Mouse (Mus musculus): ENCODE measurements at regions not wholly inside any gene's neighbourhood (a gene's known extent, or its start where the extent isn't known, plus 50 kb on each side); places are given as distances from the start of the nearest gene placed in this dataset.
"Not testable (repeated sequence)": the region's sequence is repeated elsewhere in the genome, so short reads cannot be mapped to it uniquely, and the experiment has no call there.

GRCm38 (mm10) chr7:116681268-116681667, 177.1 kb downstream of the Nucb2 start:
- no peak for DNase-seq

GRCm38 (mm10) chr7:116700409-116700808, 196.2 kb downstream of the Nucb2 start:
- no peak for DNase-seq

GRCm38 (mm10) chr7:116701466-116702342, 197.5 kb downstream of the Nucb2 start:
- DNase-seq, result peak in 1 of 2 experiments; percentile 5

- no peak for DNase-seq
These were observed 198.4 kb downstream of the Nucb2 start for GRCm38 (mm10) chr7:116702596-116702995.

GRCm38 (mm10) chr7:116711541-116711940, 207.4 kb downstream of the Nucb2 start:
- no peak for DNase-seq

GRCm38 (mm10) chr7:116713200-116713599, 209.0 kb downstream of the Nucb2 start:
- DNase-seq, result no peak

GRCm38 (mm10) chr7:116715234-116716046, 211.3 kb downstream of the Nucb2 start:
- no peak for DNase-seq

GRCm38 (mm10) chr7:116728379-116728778, 224.2 kb downstream of the Nucb2 start:
- no peak for DNase-seq

- DNase-seq, result no peak
These were observed 225.6 kb downstream of the Nucb2 start for GRCm38 (mm10) chr7:116729795-116730194.

GRCm38 (mm10) chr7:116735676-116736075, 231.5 kb downstream of the Nucb2 start:
- DNase-seq, result no peak

- no peak for DNase-seq
These were observed 232.2 kb downstream of the Nucb2 start for GRCm38 (mm10) chr7:116736333-116736732.

GRCm38 (mm10) chr7:116738009-116738408, 233.8 kb downstream of the Nucb2 start:
- DNase-seq, result no peak

GRCm38 (mm10) chr7:116754556-116754955, 250.4 kb downstream of the Nucb2 start:
- no peak for DNase-seq

- not testable (repeated sequence) for DNase-seq
These were observed 288.0 kb downstream of the Nucb2 start for GRCm38 (mm10) chr7:116792181-116792580.

- no peak for DNase-seq
These were observed 304.3 kb downstream of the Nucb2 start for GRCm38 (mm10) chr7:116808475-116808874.

GRCm38 (mm10) chr7:116816494-116816893, 312.3 kb downstream of the Nucb2 start:
- no peak for DNase-seq

- DNase-seq, result no peak
These were observed 313.8 kb downstream of the Nucb2 start for GRCm38 (mm10) chr7:116817991-116818390.

GRCm38 (mm10) chr7:116820613-116821012, 316.4 kb downstream of the Nucb2 start:
- no peak for DNase-seq

- DNase-seq, result no peak
These were observed 338.7 kb downstream of the Nucb2 start for GRCm38 (mm10) chr7:116842894-116843293.

- DNase-seq, result no peak
These were observed 343.9 kb downstream of the Nucb2 start for GRCm38 (mm10) chr7:116847846-116848730.

GRCm38 (mm10) chr7:116853351-116853750, 349.2 kb downstream of the Nucb2 start:
- DNase-seq, result no peak

GRCm38 (mm10) chr7:116857141-116857540, 353.0 kb downstream of the Nucb2 start:
- no peak for DNase-seq

- DNase-seq, result no peak
These were observed 353.6 kb downstream of the Nucb2 start for GRCm38 (mm10) chr7:116857744-116858143.

All from thymus, adult 18-20 months (tissue).